Mouse (Mus musculus) heart, postnatal 0 days (tissue): ENCODE measurements at regions not wholly inside any gene's neighbourhood (a gene's known extent, or its start where the extent isn't known, plus 50 kb on each side); places are given as distances from the start of the nearest gene placed in this dataset.

ENCODE experiments used
- CTCF ChIP-seq: IDR thresholded peaks from 2 replicates; pipeline ENCODE4 v1.5.1; 2016; ENCODE audit warnings: antibody characterized with exemption, control low read depth, low read depth
- EP300 ChIP-seq: IDR thresholded peaks from 2 replicates; pipeline ENCODE4 v1.6.1; 2016; ENCODE audit warnings: antibody characterized with exemption, low read depth

GRCm38 (mm10) chr17:73044918-73045580, 62.7 kb upstream of the Lclat1 start:
- no peak for TF ChIP-seq CTCF
- TF ChIP-seq EP300: no peak
